Mouse (Mus musculus): ENCODE data around the gene Ube2a.

GRCm38 (mm10) chrX:36864609-36865328, 8.9 kb upstream of the Ube2a start:
- TF ChIP-seq POLR2A (IDR thresholded peaks at IDR 0.05; ENCODE audit: extremely low read depth, insufficient read depth, low read length), result no peak
- TF ChIP-seq CTCF (IDR thresholded peaks at IDR 0.05; ENCODE audit: extremely low read depth, insufficient read depth, low read length), result no peak
